Mouse (Mus musculus) midbrain, embryonic 13.5 days (tissue): ENCODE results near the gene Foxe3. TPM values are rescaled to one million over a fixed set of nuclear protein-coding genes. Genes with fewer than 3 reads are reported as not detected.

Experiments
- ATAC-seq: fragments of 200-750 bp; cut with Nextera tagmentation; 2 replicates; pipeline ENCODE4 v1.8.0; 2017; ENCODE audit warnings: mild to moderate bottlenecking, moderate TSS enrichment, moderate library complexity
- H3K27ac ChIP-seq: fragments of 300-500 bp; sonication (generic); 2 replicates; pipeline ENCODE4 v1.5.1; 2015; ENCODE audit warnings: inconsistent platforms, mild to moderate bottlenecking, moderate library complexity
- H3K27me3 ChIP-seq: fragments of 300-500 bp; sonication (generic); 2 replicates; pipeline ENCODE4 v1.6.1; 2015; ENCODE audit warnings: mild to moderate bottlenecking, inconsistent platforms
- H3K36me3 ChIP-seq: fragments of 300-500 bp; sonication (generic); 2 replicates; pipeline ENCODE4 v1.6.1; 2015; ENCODE audit warnings: mild to moderate bottlenecking, inconsistent platforms
- H3K4me1 ChIP-seq: fragments of 300-500 bp; sonication (generic); replicated peaks from 2 replicates; pipeline ENCODE4 v1.6.1; 2015; ENCODE audit warnings: inconsistent platforms
- H3K4me2 ChIP-seq: fragments of 300-500 bp; sonication (generic); replicated peaks from 2 replicates; pipeline ENCODE4 v1.6.1; 2015; ENCODE audit warnings: moderate library complexity, mild to moderate bottlenecking, inconsistent platforms
- H3K4me3 ChIP-seq: fragments of 300-500 bp; sonication (generic); replicated peaks from 2 replicates; pipeline ENCODE4 v1.5.1; 2015; ENCODE audit warnings: mild to moderate bottlenecking, inconsistent platforms
- H3K9ac ChIP-seq: fragments of 300-500 bp; sonication (generic); replicated peaks from 2 replicates; pipeline ENCODE4 v1.6.1; 2015; ENCODE audit warnings: mild to moderate bottlenecking, inconsistent platforms
- H3K9me3 ChIP-seq: fragments of 300-500 bp; sonication (generic); 2 replicates; pipeline ENCODE4 v1.6.1; 2016; ENCODE audit warnings: mild to moderate bottlenecking, inconsistent platforms
- WGBS: fragments of 180-500 bp; shearing (Covaris S2); methylation state at CpG from one replicate; pipeline ENCODE4 v1.1.7; 2015; 5-methylcytosine and 5-hydroxymethylcytosine counted together
- polyA plus RNA-seq: library from polyadenylated mRNA; unstranded; fragments of >200 nt; fragmentation: Nextera tagmentation; extraction: Ambion mirVana; gene quantifications from 2 replicates; pipeline ENCODE4 v1.2.1, GENCODE M21; 2015

The Foxe3 gene
- polyA plus RNA-seq, 1 experiment from 2014 or later, result not detected

- Histone ChIP-seq H3K9ac (no peak overlapping the region), H3K4me1 (peaks cover 16% of the 10 kb centered on the region), H3K4me3 (no peak overlapping the region), H3K27me3 (peaks cover 96% of the 10 kb centered on the region), H3K4me2 (no peak overlapping the region), H3K9me3 (no peaks in the 10 kb centered on the region), H3K27ac (no peak overlapping the region), H3K36me3 (no peaks in the 10 kb centered on the region)
- ATAC-seq, result no peak
- WGBS, result 4% methylated on average over 35 of the region's 35 CpGs
Observed at GRCm38 (mm10) chr4:114912705-114913593, 12.9 kb downstream of the Foxe3 start.

DNA sequence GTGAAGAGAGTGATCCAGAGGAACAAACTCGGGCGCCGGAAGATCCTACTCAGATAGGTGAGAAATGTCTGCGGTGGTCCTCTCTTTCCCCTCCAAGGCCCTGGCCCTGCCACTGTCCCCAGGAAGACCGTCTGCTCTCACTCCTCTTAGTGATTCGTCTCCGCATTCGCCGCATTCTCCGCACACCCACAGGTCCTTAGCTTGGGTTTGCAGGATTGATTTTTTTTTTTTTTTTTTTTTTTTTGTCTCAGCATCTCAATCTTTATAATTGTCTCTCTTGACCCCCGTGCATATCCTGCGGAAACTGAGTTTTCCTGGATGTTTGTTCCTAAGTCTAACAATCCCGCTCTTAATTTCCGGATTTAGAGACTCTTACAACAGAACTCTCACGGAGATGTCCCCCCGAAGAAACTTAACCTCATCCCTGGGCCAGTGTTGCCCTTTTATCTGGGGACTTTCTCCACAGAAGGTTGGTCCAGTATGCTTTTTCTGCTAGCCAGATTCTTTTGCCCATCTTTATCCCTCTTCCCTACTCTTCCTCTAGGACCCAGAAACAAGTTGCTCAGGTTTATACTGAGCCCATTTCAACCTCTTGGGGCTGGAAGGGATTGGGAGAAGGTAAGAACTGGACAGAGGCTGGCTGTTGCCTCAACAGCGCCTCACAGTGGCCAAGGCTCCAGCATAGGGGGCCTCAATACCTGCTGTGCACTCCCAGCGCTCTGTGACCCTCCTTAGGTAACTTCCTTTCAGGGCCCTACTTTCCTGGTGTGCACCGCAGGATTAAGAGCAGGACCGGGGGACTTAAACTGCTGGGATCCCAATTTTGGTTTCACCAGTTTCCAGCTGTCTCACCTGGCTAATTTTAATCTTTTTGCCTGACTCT lies 16.0 kb downstream of the Foxe3 start:
- H3K4me3 ChIP-seq, result peak overlapping the region; percentile 44
- peak overlapping the region; percentile 69 for H3K4me2 ChIP-seq

GRCm38 (mm10) chr4:114908829-114909601 lies 16.8 kb downstream of the Foxe3 start, which contains the start of gene Foxd2:
Gene Foxd2 (minus strand): TSS chr4:114908873.
- H3K9ac ChIP-seq, result peak within 1 kb of the TSS; percentile 59
- H3K4me1 ChIP-seq, result peaks cover 25% of the 10 kb centered on the region
- H3K4me3 ChIP-seq, result peak within 1 kb of the TSS; percentile 44
- under 1% methylated on average over 61 of the region's 64 CpGs for WGBS
- peak; percentile 86 for ATAC-seq
- peak within 1 kb of the TSS; percentile 69 for H3K4me2 ChIP-seq
- no peaks in the 10 kb centered on the region for H3K36me3 ChIP-seq
- H3K27ac ChIP-seq, result 0 out of 2 replicates have a peak within 1 kb of the TSS, but pooled peaks have one; percentile 4
- H3K27me3 ChIP-seq, result peaks cover 99% of the 10 kb centered on the region
- no peaks in the 10 kb centered on the region for H3K9me3 ChIP-seq

More for the DNA sequence above, 16.0 kb downstream of the Foxe3 start:
- Histone ChIP-seq H3K27me3 (peaks cover 99% of the 10 kb centered on the region), H3K27ac (no peak overlapping the region), H3K36me3 (no peaks in the 10 kb centered on the region), H3K9ac (no peak overlapping the region), H3K4me1 (peaks cover 25% of the 10 kb centered on the region), H3K9me3 (no peaks in the 10 kb centered on the region)
- WGBS, result 2% methylated on average over 20 of the region's 20 CpGs
- ATAC-seq, result no peak

- Histone ChIP-seq H3K9ac (peak overlapping the region; percentile 59), H3K4me2 (peak overlapping the region; percentile 69), H3K27me3 (peaks cover 99% of the 10 kb centered on the region), H3K4me1 (peaks cover 25% of the 10 kb centered on the region), H3K36me3 (no peaks in the 10 kb centered on the region), H3K4me3 (peak overlapping the region; percentile 44), H3K9me3 (no peaks in the 10 kb centered on the region), H3K27ac (0 out of 2 replicates have a peak overlapping the region, but pooled peaks have one; percentile 4)
- WGBS, result under 1% methylated on average over 100 of the region's 103 CpGs
- peak; percentile 72 for ATAC-seq
Observed at GRCm38 (mm10) chr4:114907951-114908828, 17.6 kb downstream of the Foxe3 start.

DNA sequence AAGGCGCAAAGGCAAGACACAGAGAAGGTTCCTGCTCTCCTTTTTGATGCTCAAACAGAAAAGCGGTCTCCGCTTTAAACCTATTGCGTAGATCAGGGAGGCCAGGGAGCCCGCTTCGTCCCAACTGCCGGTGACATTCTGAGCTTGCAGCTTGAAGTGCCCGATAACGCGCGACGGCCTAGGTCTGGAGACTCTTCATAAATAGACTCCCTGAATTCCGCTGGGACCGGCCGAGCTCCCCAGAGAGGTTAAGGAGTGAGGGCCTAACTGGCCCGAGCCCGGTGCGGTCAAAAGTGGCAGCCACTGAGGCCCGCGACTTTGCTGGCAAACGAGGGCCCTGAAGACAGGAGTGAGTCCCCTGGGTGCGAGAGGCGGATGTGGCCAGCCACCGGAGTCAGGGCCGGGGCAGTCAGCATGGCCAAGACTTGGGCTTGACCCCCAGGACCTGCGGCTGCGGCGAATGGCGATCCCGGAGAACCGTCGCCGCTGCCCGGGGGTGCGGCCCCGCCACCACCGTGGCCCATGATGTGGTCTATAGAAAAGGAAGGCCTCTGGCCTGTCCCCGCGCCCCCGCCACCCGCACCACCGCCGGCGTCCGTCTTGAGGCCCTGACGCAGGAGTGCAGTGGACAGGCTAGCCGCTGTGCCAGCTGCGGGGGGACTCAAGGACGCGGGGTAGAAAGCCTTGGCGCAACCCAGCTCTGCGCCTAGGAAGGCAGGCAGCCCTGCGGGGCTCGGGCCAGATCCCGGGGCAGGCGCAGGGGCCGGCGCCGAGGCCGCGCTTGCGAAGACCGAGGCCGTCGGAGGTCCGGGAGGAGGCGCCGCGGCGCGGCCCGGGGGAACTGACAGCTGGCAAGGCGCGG lies 18.5 kb downstream of the Foxe3 start:
- Histone ChIP-seq H3K4me2 (peak overlapping the region; percentile 69), H3K27ac (no peak overlapping the region), H3K4me3 (peak overlapping the region; percentile 44), H3K9me3 (no peaks in the 10 kb centered on the region), H3K9ac (no peak overlapping the region), H3K4me1 (peaks cover 32% of the 10 kb centered on the region), H3K36me3 (no peaks in the 10 kb centered on the region), H3K27me3 (peaks cover 99% of the 10 kb centered on the region)
- ATAC-seq, result no peak
- WGBS, result under 1% methylated on average over 74 of the region's 74 CpGs

GRCm38 (mm10) chr4:114905969-114906680 lies 19.7 kb downstream of the Foxe3 start:
- Histone ChIP-seq H3K36me3 (no peaks in the 10 kb centered on the region), H3K4me1 (peaks cover 38% of the 10 kb centered on the region), H3K4me2 (no peak overlapping the region), H3K9me3 (no peaks in the 10 kb centered on the region), H3K4me3 (peak overlapping the region; percentile 44; the same call in 1 of the 2 replicates), H3K9ac (no peak overlapping the region), H3K27me3 (peaks cover 100% of the 10 kb centered on the region), H3K27ac (no peak overlapping the region)
- no peak for ATAC-seq
- 8% methylated on average over 10 of the region's 10 CpGs for WGBS

DNA sequence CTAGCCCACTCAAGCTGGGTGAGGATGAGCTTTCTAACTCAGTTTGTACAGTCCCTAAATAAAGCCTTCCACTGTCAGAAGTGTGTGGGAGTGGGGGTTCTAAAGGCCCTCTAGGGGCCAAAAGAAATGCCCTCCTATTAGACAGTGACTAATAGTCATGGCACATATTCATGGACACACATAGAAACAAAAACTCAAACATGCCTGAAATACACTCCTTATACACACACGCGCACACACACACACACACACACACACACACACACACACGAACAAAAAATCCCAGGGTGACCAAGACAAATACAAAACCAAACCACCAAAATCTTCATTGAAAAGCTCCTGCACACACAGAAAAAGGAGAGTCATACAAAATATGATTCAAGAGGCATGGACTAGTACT lies 20.3 kb downstream of the Foxe3 start:
- Histone ChIP-seq H3K4me2 (no peak overlapping the region), H3K4me3 (no peak overlapping the region), H3K27me3 (peaks cover 100% of the 10 kb centered on the region), H3K36me3 (no peaks in the 10 kb centered on the region), H3K9me3 (no peaks in the 10 kb centered on the region), H3K4me1 (peaks cover 39% of the 10 kb centered on the region), H3K27ac (no peak overlapping the region), H3K9ac (no peak overlapping the region)
- ATAC-seq, result no peak
- WGBS, result 48% methylated on average over 3 of the region's 3 CpGs

GRCm38 (mm10) chr4:114903422-114903782 lies 22.4 kb downstream of the Foxe3 start:
- Histone ChIP-seq H3K4me2 (no peak overlapping the region), H3K4me1 (peaks cover 27% of the 10 kb centered on the region), H3K4me3 (no peak overlapping the region), H3K9me3 (no peaks in the 10 kb centered on the region), H3K27me3 (peaks cover 100% of the 10 kb centered on the region), H3K9ac (no peak overlapping the region), H3K36me3 (no peaks in the 10 kb centered on the region), H3K27ac (no peak overlapping the region)
- no peak for ATAC-seq
- WGBS, result under 1% methylated on average over 11 of the region's 11 CpGs

GRCm38 (mm10) chr4:114902641-114903421 lies 23.0 kb downstream of the Foxe3 start:
- H3K4me3 ChIP-seq, result peak overlapping the region; percentile 11; the same call in 1 of the 2 replicates
- peak; percentile 10; the same call in 1 of the 2 replicates for ATAC-seq
- H3K27ac ChIP-seq, result no peak overlapping the region
- H3K4me2 ChIP-seq, result 0 out of 2 replicates have a peak overlapping the region, but pooled peaks have one; percentile 33
- H3K4me1 ChIP-seq, result peaks cover 21% of the 10 kb centered on the region
- H3K9me3 ChIP-seq, result no peaks in the 10 kb centered on the region
- peaks cover 100% of the 10 kb centered on the region for H3K27me3 ChIP-seq
- under 1% methylated on average over 39 of the region's 39 CpGs for WGBS
- no peak overlapping the region for H3K9ac ChIP-seq
- no peaks in the 10 kb centered on the region for H3K36me3 ChIP-seq
